Mouse (Mus musculus) liver, embryonic 14.5 days (tissue): ENCODE data around the gene Sytl3. TPM values are rescaled to one million over a fixed set of nuclear protein-coding genes. Genes with fewer than 3 reads are reported as not detected.
A peak's percentile ranks its signal among the peaks of the same experiment; 100 is the strongest.

Source experiments
- ATAC-seq: fragments of 200-750 bp; cut with Nextera tagmentation; 2 replicates; pipeline ENCODE4 v1.8.0; 2017; ENCODE audit warnings: moderate number of reproducible peaks, mild to moderate bottlenecking, moderate library complexity; ENCODE audit not compliant: insufficient read depth
- DNase-seq, 3 experiments: peaks; one replicate each; pipeline ENCODE4 v3.0.0-alpha.2; 2012 to 2013; ENCODE audit warnings: low read depth in 3 of 3, low spot score in 3 of 3
- H3K27ac ChIP-seq: fragments of 300-500 bp; sonication (generic); 2 replicates; pipeline ENCODE4 v1.5.1; 2014; ENCODE audit warnings: moderate library complexity, mild to moderate bottlenecking, control low read depth, inconsistent platforms
- H3K27me3 ChIP-seq: fragments of 300-500 bp; sonication (generic); 2 replicates; pipeline ENCODE4 v1.6.1; 2014; ENCODE audit warnings: mild to moderate bottlenecking, low read length, moderate library complexity; ENCODE audit not compliant: control insufficient read depth, insufficient read depth
- H3K36me3 ChIP-seq: fragments of 300-500 bp; sonication (generic); replicated peaks from 2 replicates; pipeline ENCODE4 v1.6.1; 2014; ENCODE audit warnings: low read depth; ENCODE audit not compliant: control insufficient read depth, insufficient read depth
- H3K4me1 ChIP-seq, 2 experiments: fragments of 200-500 bp in 1 of 2; fragments of 300-500 bp in 1 of 2; sonication (generic) in 1 of 2; replicated peaks; 2 replicates each; pipeline ENCODE4 v1.6.1; 2012 to 2014; ENCODE audit warnings: antibody characterized with exemption in 1 of 2, inconsistent platforms in 1 of 2, low read length in 1 of 2; ENCODE audit not compliant: control insufficient read depth in 2 of 2, insufficient read depth in 2 of 2
- H3K4me2 ChIP-seq: fragments of 300-500 bp; sonication (generic); 2 replicates; pipeline ENCODE4 v1.6.1; 2014; ENCODE audit warnings: low read depth, mild to moderate bottlenecking, control low read depth, moderate library complexity
- H3K4me3 ChIP-seq, 2 experiments: fragments of 200-500 bp in 1 of 2; fragments of 300-500 bp in 1 of 2; sonication (generic) in 1 of 2; 2 replicates each; pipeline ENCODE4 v1.5.1; 2012 to 2014; ENCODE audit warnings: low read depth in 2 of 2, low read length in 2 of 2, mild to moderate bottlenecking in 2 of 2, control low read depth in 1 of 2, inconsistent platforms in 1 of 2, moderate library complexity in 1 of 2; ENCODE audit not compliant: insufficient read depth in 1 of 2
- H3K9ac ChIP-seq: fragments of 300-500 bp; sonication (generic); replicated peaks from 2 replicates; pipeline ENCODE4 v1.6.1; 2014; ENCODE audit warnings: mild to moderate bottlenecking, control low read depth, moderate library complexity
- H3K9me3 ChIP-seq: fragments of 300-500 bp; sonication (generic); 2 replicates; pipeline ENCODE4 v1.6.1; 2016; ENCODE audit warnings: low read length, mixed read lengths; ENCODE audit not compliant: control insufficient read depth
- CTCF ChIP-seq: IDR thresholded peaks from 2 replicates; pipeline ENCODE4 v1.5.1; 2016; ENCODE audit warnings: antibody characterized with exemption, low read depth, control low read depth
- EP300 ChIP-seq: IDR thresholded peaks from 2 replicates; pipeline ENCODE4 v1.6.1; 2016; ENCODE audit warnings: antibody characterized with exemption, low read depth
- WGBS: fragments of 180-500 bp; shearing (Covaris S2); extraction: QIAGEN DNeasy Blood & Tissue Kit; methylation state at CpG from one replicate; pipeline ENCODE4 v1.1.7; 2014; ENCODE audit not compliant: insufficient replicate concordance; 5-methylcytosine and 5-hydroxymethylcytosine counted together
- polyA plus RNA-seq, 2 experiments: library from polyadenylated mRNA; depleted of rRNA in 1 of 2; stranded (reverse) in 1 of 2; unstranded in 1 of 2; fragments of >200 nt; fragmentation: Nextera tagmentation in 1 of 2; extraction: Ambion mirVana in 1 of 2; gene quantifications; 2 replicates each; pipeline versions ENCODE4 v1.2.1 to v1.2.3; 2012 to 2014

The Sytl3 gene
- polyA plus RNA-seq, 2 experiments, result 0.06 TPM; not detected in 1

- no peak for ATAC-seq
- TF ChIP-seq CTCF (no peak), EP300 (no peak)
- no peak for DNase-seq
- WGBS, result 26% methylated on average over 4 of the region's 4 CpGs
- Histone ChIP-seq H3K4me1 (peaks cover 9 to 42% of the 10 kb centered on the region in 2 experiments), H3K27ac (no peak overlapping the region), H3K27me3 (no peaks in the 10 kb centered on the region), H3K4me2 (no peak overlapping the region), H3K9ac (no peak overlapping the region), H3K9me3 (no peaks in the 10 kb centered on the region), H3K4me3 (no peak overlapping the region), H3K36me3 (no peaks in the 10 kb centered on the region)
Observed at GRCm38 (mm10) chr17:6769602-6770001, 110.7 kb downstream of the Sytl3 start.

GRCm38 (mm10) chr17:6771661-6772489, 113.0 kb downstream of the Sytl3 start:
- Histone ChIP-seq H3K4me2 (no peak overlapping the region), H3K9ac (no peak overlapping the region), H3K4me1 (peaks cover 3 to 29% of the 10 kb centered on the region in 2 experiments; a peak in 3 of 4 replicates), H3K27ac (no peak overlapping the region), H3K36me3 (no peaks in the 10 kb centered on the region), H3K27me3 (no peaks in the 10 kb centered on the region), H3K4me3 (no peak overlapping the region), H3K9me3 (no peaks in the 10 kb centered on the region)
- WGBS, result 73% methylated on average over 16 of the region's 16 CpGs
- ATAC-seq, result no peak
- no peak for DNase-seq
- no peak for TF ChIP-seq EP300

GRCm38 (mm10) chr17:6772490-6772773, 113.5 kb downstream of the Sytl3 start:
- Histone ChIP-seq H3K36me3 (no peaks in the 10 kb centered on the region), H3K4me2 (no peak overlapping the region), H3K27ac (no peak overlapping the region), H3K4me3 (no peak overlapping the region), H3K9me3 (no peaks in the 10 kb centered on the region), H3K4me1 (peaks cover 5 to 30% of the 10 kb centered on the region in 2 experiments; a peak in 3 of 4 replicates), H3K27me3 (no peaks in the 10 kb centered on the region), H3K9ac (no peak overlapping the region)
- TF ChIP-seq CTCF (no peak), EP300 (no peak)
- DNase-seq, result no peak
- 76% methylated on average over 5 of the region's 5 CpGs for WGBS
- no peak for ATAC-seq

- Histone ChIP-seq H3K27ac (no peak overlapping the region), H3K9ac (no peak overlapping the region), H3K9me3 (no peaks in the 10 kb centered on the region), H3K27me3 (no peaks in the 10 kb centered on the region), H3K4me2 (no peak overlapping the region), H3K36me3 (no peaks in the 10 kb centered on the region), H3K4me1 (peaks cover 9 to 23% of the 10 kb centered on the region in 2 experiments; a peak in 3 of 4 replicates), H3K4me3 (no peak overlapping the region)
- WGBS, result 58% methylated on average over 14 of the region's 14 CpGs
- DNase-seq (peak in 2 of 3 experiments; percentile 57 to 63), ATAC-seq (no peak)
- no peak for TF ChIP-seq EP300
- no peak for TF ChIP-seq CTCF
Observed at GRCm38 (mm10) chr17:6773249-6773966, 114.5 kb downstream of the Sytl3 start.

- WGBS, result 81% methylated on average over 9 of the region's 9 CpGs
- Histone ChIP-seq H3K27me3 (no peaks in the 10 kb centered on the region), H3K4me3 (no peak overlapping the region), H3K9ac (no peak overlapping the region), H3K4me1 (peaks cover 18 to 31% of the 10 kb centered on the region in 2 experiments), H3K27ac (no peak overlapping the region), H3K4me2 (no peak overlapping the region), H3K36me3 (no peaks in the 10 kb centered on the region), H3K9me3 (no peaks in the 10 kb centered on the region)
- ATAC-seq (no peak), DNase-seq (no peak)
- TF ChIP-seq CTCF (no peak), EP300 (no peak)
Observed at GRCm38 (mm10) chr17:6775221-6775620, 116.3 kb downstream of the Sytl3 start.
